Mouse (Mus musculus) megakaryocyte, embryonic 14.5 days (primary cell): ENCODE measurements at regions not wholly inside any gene's neighbourhood (a gene's known extent, or its start where the extent isn't known, plus 50 kb on each side); places are given as distances from the start of the nearest gene placed in this dataset.

ENCODE experiments used
- H3K27me3 ChIP-seq: replicated peaks from 2 replicates; pipeline ENCODE3; 2012; ENCODE audit warnings: inconsistent platforms
- H3K36me3 ChIP-seq: replicated peaks from 2 replicates; pipeline ENCODE3; 2012; ENCODE audit warnings: low read length, inconsistent platforms, mixed read lengths
- H3K4me1 ChIP-seq: 2 replicates; pipeline ENCODE4 v1.6.1; 2012; ENCODE audit warnings: inconsistent platforms
- H3K4me3 ChIP-seq: replicated peaks from 2 replicates; pipeline ENCODE3; 2012; ENCODE audit warnings: moderate library complexity, mild to moderate bottlenecking, inconsistent platforms
- H3K9me3 ChIP-seq: 2 replicates; pipeline ENCODE4 v1.6.1; 2012; ENCODE audit warnings: inconsistent platforms
- FLI1 ChIP-seq: IDR thresholded peaks from 2 replicates; pipeline ENCODE4 v1.6.1; 2012; ENCODE audit warnings: low read length, inconsistent platforms, mixed read lengths
- GATA1 ChIP-seq: IDR thresholded peaks from 3 replicates; pipeline ENCODE4 v1.6.1; 2012; ENCODE audit warnings: mixed read lengths, low read length, inconsistent platforms, borderline replicate concordance

GRCm38 (mm10) chr2:78059801-78060416 lies 113.7 kb upstream of the Cwc22 start:
- Histone ChIP-seq H3K27me3 (no peaks in the 10 kb centered on the region), H3K4me3 (peak overlapping the region; percentile 71), H3K9me3 (no peaks in the 10 kb centered on the region), H3K4me1 (peaks cover 14% of the 10 kb centered on the region; the same call in 1 of the 2 replicates), H3K36me3 (no peaks in the 10 kb centered on the region)
- TF ChIP-seq FLI1 = no peak
- no peak for TF ChIP-seq GATA1

GRCm38 (mm10) chr2:78058988-78059387 lies 112.8 kb upstream of the Cwc22 start:
- Histone ChIP-seq H3K4me3 (no peak overlapping the region), H3K27me3 (no peaks in the 10 kb centered on the region), H3K4me1 (peaks cover 16% of the 10 kb centered on the region; the same call in 1 of the 2 replicates), H3K36me3 (no peaks in the 10 kb centered on the region), H3K9me3 (no peaks in the 10 kb centered on the region)
- no peak for TF ChIP-seq GATA1
- no peak for TF ChIP-seq FLI1

GRCm38 (mm10) chr2:78053910-78054309 lies 107.7 kb upstream of the Cwc22 start:
- Histone ChIP-seq H3K27me3 (no peaks in the 10 kb centered on the region), H3K4me3 (no peak overlapping the region), H3K36me3 (no peaks in the 10 kb centered on the region), H3K9me3 (no peaks in the 10 kb centered on the region), H3K4me1 (peaks cover 18% of the 10 kb centered on the region)
- TF ChIP-seq GATA1 = no peak
- no peak for TF ChIP-seq FLI1

GRCm38 (mm10) chr2:78050542-78050941 lies 104.4 kb upstream of the Cwc22 start:
- no peak for TF ChIP-seq FLI1
- no peak for TF ChIP-seq GATA1
- Histone ChIP-seq H3K9me3 (no peaks in the 10 kb centered on the region), H3K4me3 (no peak overlapping the region), H3K36me3 (no peaks in the 10 kb centered on the region), H3K4me1 (peaks cover 30% of the 10 kb centered on the region), H3K27me3 (no peaks in the 10 kb centered on the region)

- peak overlapping the region; percentile 87 for H3K4me3 ChIP-seq
- H3K9me3 ChIP-seq = no peaks in the 10 kb centered on the region
- H3K27me3 ChIP-seq = no peaks in the 10 kb centered on the region
- TF ChIP-seq FLI1 = no peak
- TF ChIP-seq GATA1 = no peak
- peaks cover 30% of the 10 kb centered on the region for H3K4me1 ChIP-seq
- H3K36me3 ChIP-seq = no peaks in the 10 kb centered on the region
These were observed 103.2 kb upstream of the Cwc22 start for GRCm38 (mm10) chr2:78049248-78049874.

GRCm38 (mm10) chr2:78048706-78049055 lies 102.5 kb upstream of the Cwc22 start:
- no peaks in the 10 kb centered on the region for H3K9me3 ChIP-seq
- TF ChIP-seq FLI1 (no peak), GATA1 (no peak)
- H3K27me3 ChIP-seq = no peaks in the 10 kb centered on the region
- H3K4me3 ChIP-seq = peak overlapping the region; percentile 87
- no peaks in the 10 kb centered on the region for H3K36me3 ChIP-seq
- peaks cover 25% of the 10 kb centered on the region for H3K4me1 ChIP-seq

- Histone ChIP-seq H3K4me1 (peaks cover 25% of the 10 kb centered on the region), H3K4me3 (peak overlapping the region; percentile 87), H3K27me3 (no peaks in the 10 kb centered on the region), H3K9me3 (no peaks in the 10 kb centered on the region), H3K36me3 (no peaks in the 10 kb centered on the region)
- TF ChIP-seq FLI1 = no peak
These were observed 102.0 kb upstream of the Cwc22 start for GRCm38 (mm10) chr2:78048030-78048705.

- TF ChIP-seq FLI1 (no peak), GATA1 (no peak)
- Histone ChIP-seq H3K9me3 (peaks cover 5% of the 10 kb centered on the region), H3K4me1 (peaks cover 2% of the 10 kb centered on the region; the same call in 1 of the 2 replicates), H3K36me3 (no peaks in the 10 kb centered on the region), H3K27me3 (peaks cover 5% of the 10 kb centered on the region), H3K4me3 (no peak overlapping the region)
These were observed 81.1 kb upstream of the Cwc22 start for GRCm38 (mm10) chr2:78027319-78027718.

- H3K27me3 ChIP-seq = peaks cover 5% of the 10 kb centered on the region
- no peak for TF ChIP-seq FLI1
- no peak for TF ChIP-seq GATA1
- no peaks in the 10 kb centered on the region for H3K36me3 ChIP-seq
- peaks cover 2% of the 10 kb centered on the region; the same call in 1 of the 2 replicates for H3K4me1 ChIP-seq
- peaks cover 5% of the 10 kb centered on the region for H3K9me3 ChIP-seq
- no peak overlapping the region for H3K4me3 ChIP-seq
These were observed 80.6 kb upstream of the Cwc22 start for GRCm38 (mm10) chr2:78026808-78027207.

GRCm38 (mm10) chr2:78025651-78026435 lies 79.7 kb upstream of the Cwc22 start:
- peaks cover 7% of the 10 kb centered on the region for H3K27me3 ChIP-seq
- TF ChIP-seq GATA1 = no peak
- TF ChIP-seq FLI1 = no peak; the same call in 1 of the 2 replicates
- H3K36me3 ChIP-seq = no peaks in the 10 kb centered on the region
- H3K4me3 ChIP-seq = peak overlapping the region; percentile 1
- peaks cover 5% of the 10 kb centered on the region for H3K9me3 ChIP-seq
- peaks cover 2% of the 10 kb centered on the region; the same call in 1 of the 2 replicates for H3K4me1 ChIP-seq
